Mouse (Mus musculus) urinary bladder, adult 18-20 months (tissue): ENCODE data around the gene Chst12.
A peak's percentile ranks its signal among the peaks of the same experiment; 100 is the strongest.

Experiments used
- DNase-seq, 2 experiments: peaks; one replicate each; pipeline ENCODE4 v3.0.0; 2022; ENCODE audit warnings: low spot score in 2 of 2, mixed read lengths in 2 of 2

Chst12 gene

DNA sequence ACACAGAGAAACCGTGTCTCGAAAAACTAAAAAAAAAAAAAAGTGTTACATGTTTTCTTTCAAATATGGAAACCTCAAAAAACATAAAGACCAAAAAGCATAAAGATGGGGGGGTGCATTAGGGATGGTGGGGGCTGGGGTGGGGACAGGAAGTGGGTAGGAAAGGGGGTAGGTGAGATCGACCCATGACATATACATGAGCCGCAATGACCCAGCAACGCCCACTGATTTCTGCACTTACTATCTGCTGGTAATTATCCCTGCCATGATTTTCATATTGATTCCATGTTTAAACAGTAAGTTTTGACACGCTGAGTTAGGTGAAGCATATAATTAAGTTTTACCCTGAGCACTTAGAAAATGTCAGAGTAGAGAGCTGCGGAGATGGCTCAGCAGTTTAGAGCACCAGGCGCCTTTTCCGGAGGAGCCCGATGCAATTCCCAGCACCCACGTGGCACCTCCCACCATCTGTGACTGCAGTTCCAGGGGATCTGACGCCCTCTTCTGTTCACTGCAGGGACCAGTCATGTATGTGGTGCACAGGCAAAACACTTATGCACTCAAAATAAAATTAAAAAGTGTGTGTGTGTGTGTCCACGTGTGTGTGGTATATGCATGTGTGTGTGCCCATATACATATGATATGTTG is 65.0 kb downstream of the Chst12 start:
- no peak for DNase-seq

GRCm38 (mm10) chr5:140571201-140571600 is 65.9 kb downstream of the Chst12 start:
- DNase-seq = no peak

GRCm38 (mm10) chr5:140571673-140572072 is 66.3 kb downstream of the Chst12 start:
- DNase-seq = peak in 1 of 2 experiments; percentile 40

GRCm38 (mm10) chr5:140572611-140573010 is 67.3 kb downstream of the Chst12 start:
- DNase-seq = no peak
